Mouse (Mus musculus): ENCODE results near the gene Stx1a. TPM values are rescaled to one million over a fixed set of nuclear protein-coding genes. Genes with fewer than 3 reads are reported as not detected.

Gene Stx1a
- total RNA-seq, 2 experiments from 2014 or later = 1.2 TPM; not detected in 1

GRCm38 (mm10) chr5:135077564-135078481 is 54.5 kb downstream of the Stx1a start, which contains the start of gene Vps37d:
Gene Vps37d, minus strand, starts transcription at chr5:135078266.
- peak; percentile 88 for ATAC-seq (replicated peaks; ENCODE audit: poor library complexity, severe bottlenecking)

GRCm38 (mm10) chr5:135078482-135078810 is 55.2 kb downstream of the Stx1a start:
- ATAC-seq (replicated peaks; ENCODE audit: poor library complexity, severe bottlenecking) = peak; percentile 8; the same call in 1 of the 2 replicates

GRCm38 (mm10) chr5:135079578-135079977 is 56.3 kb downstream of the Stx1a start:
- no peak for ATAC-seq (replicated peaks; ENCODE audit: poor library complexity, severe bottlenecking)

GRCm38 (mm10) chr5:135080539-135080938 is 57.3 kb downstream of the Stx1a start:
- ATAC-seq (replicated peaks; ENCODE audit: poor library complexity, severe bottlenecking) = no peak

- ATAC-seq (replicated peaks; ENCODE audit: poor library complexity, severe bottlenecking) = no peak
Measured at GRCm38 (mm10) chr5:135086871-135087270, 63.6 kb downstream of the Stx1a start.

- ATAC-seq (replicated peaks; ENCODE audit: poor library complexity, severe bottlenecking) = peak; percentile 20; the same call in 1 of the 2 replicates
Measured at GRCm38 (mm10) chr5:135089653-135090052, 66.4 kb downstream of the Stx1a start, which contains the start of gene Mlxipl. Gene Mlxipl, plus strand, starts transcription at chr5:135089890.

Other genes starting within 250 kb of the Stx1a start
- gene Tmem270, start 116.7 kb upstream of the Stx1a start, total RNA-seq (2014; fragmentation: Nextera tagmentation) = not detected in 2 replicates
- gene Tmem270, start 116.7 kb upstream of the Stx1a start, total RNA-seq (2017) = not detected in 2 replicates
- not detected in 2 replicates for gene Cldn13, start 108.0 kb upstream of the Stx1a start, total RNA-seq (2014; fragmentation: Nextera tagmentation)
- 0.13 TPM in 1 of 2 replicates, not detected in the other for gene Cldn13, start 108.0 kb upstream of the Stx1a start, total RNA-seq (2017)
- 1.7 and 3.9 TPM in 2 replicates for gene Mettl27, start 91.1 kb upstream of the Stx1a start, total RNA-seq (2014; fragmentation: Nextera tagmentation)
- gene Mettl27, start 91.1 kb upstream of the Stx1a start, total RNA-seq (2017) = 1.2 and 2.2 TPM in 2 replicates
- gene Cldn4, start 76.5 kb upstream of the Stx1a start, total RNA-seq (2014; fragmentation: Nextera tagmentation) = not detected in 2 replicates
- not detected in 2 replicates for gene Cldn4, start 76.5 kb upstream of the Stx1a start, total RNA-seq (2017)
- not detected in 2 replicates for gene Cldn3, start 37.3 kb upstream of the Stx1a start, total RNA-seq (2014; fragmentation: Nextera tagmentation)
- not detected in 2 replicates for gene Cldn3, start 37.3 kb upstream of the Stx1a start, total RNA-seq (2017)
- 102 and 115 TPM in 2 replicates for gene Abhd11, start 14.3 kb upstream of the Stx1a start, total RNA-seq (2014; fragmentation: Nextera tagmentation)
- gene Abhd11, start 14.3 kb upstream of the Stx1a start, total RNA-seq (2017) = 56.8 and 75.0 TPM in 2 replicates
- gene Dnajc30, start 40.7 kb downstream of the Stx1a start, total RNA-seq (2014; fragmentation: Nextera tagmentation) = 15.7 and 18.7 TPM in 2 replicates
- gene Dnajc30, start 40.7 kb downstream of the Stx1a start, total RNA-seq (2017) = 5.4 and 6.5 TPM in 2 replicates
- 80.5 and 90.8 TPM in 2 replicates for gene Bud23, start 41.5 kb downstream of the Stx1a start, total RNA-seq (2014; fragmentation: Nextera tagmentation)
- 44.9 and 89.9 TPM in 2 replicates for gene Bud23, start 41.5 kb downstream of the Stx1a start, total RNA-seq (2017)
- not detected in 2 replicates for gene Vps37d, start 54.8 kb downstream of the Stx1a start, total RNA-seq (2014; fragmentation: Nextera tagmentation)
- gene Vps37d, start 54.8 kb downstream of the Stx1a start, total RNA-seq (2017) = not detected in 2 replicates
- gene Mlxipl, start 66.4 kb downstream of the Stx1a start, total RNA-seq (2014; fragmentation: Nextera tagmentation) = not detected in 2 replicates
- gene Mlxipl, start 66.4 kb downstream of the Stx1a start, total RNA-seq (2017) = 1.2 TPM in 1 of 2 replicates, not detected in the other
- gene Tbl2, start 126.2 kb downstream of the Stx1a start, total RNA-seq (2014; fragmentation: Nextera tagmentation) = 14.7 and 19.2 TPM in 2 replicates
- 19.1 and 23.0 TPM in 2 replicates for gene Tbl2, start 126.2 kb downstream of the Stx1a start, total RNA-seq (2017)
- gene Bcl7b, start 144.8 kb downstream of the Stx1a start, total RNA-seq (2014; fragmentation: Nextera tagmentation) = 15.8 and 38.5 TPM in 2 replicates
- 20.7 and 36.9 TPM in 2 replicates for gene Bcl7b, start 144.8 kb downstream of the Stx1a start, total RNA-seq (2017)
- gene Baz1b, start 163.8 kb downstream of the Stx1a start, total RNA-seq (2014; fragmentation: Nextera tagmentation) = 121 and 122 TPM in 2 replicates
- gene Baz1b, start 163.8 kb downstream of the Stx1a start, total RNA-seq (2017) = 140 and 147 TPM in 2 replicates
- not detected in 2 replicates for gene Fzd9, start 227.7 kb downstream of the Stx1a start, total RNA-seq (2014; fragmentation: Nextera tagmentation)
- gene Fzd9, start 227.7 kb downstream of the Stx1a start, total RNA-seq (2017) = 0.31 TPM in 1 of 2 replicates, not detected in the other